Mouse (Mus musculus): Measurements from ENCODE around the gene Ogdhl. TPM values are rescaled to one million over a fixed set of nuclear protein-coding genes. Genes with fewer than 3 reads are reported as not detected.

Gene Ogdhl
- polyA plus RNA-seq, 1 experiment from 2014 or later: 18.6 TPM

- ATAC-seq (ENCODE audit: insufficient read depth, low FRiP score, low TSS enrichment): peak; percentile 68
- Histone ChIP-seq H3K27me3 (ENCODE audit: control insufficient read depth, insufficient read depth, low read length) (no peaks in the 10 kb centered on the region), H3K9ac (ENCODE audit: low read length) (no peak within 1 kb of the TSS), H3K4me3 (ENCODE audit: low read depth, low read length) (no peak within 1 kb of the TSS), H3K9me3 (ENCODE audit: control insufficient read depth, low read length) (no peaks in the 10 kb centered on the region), H3K4me2 (ENCODE audit: low read depth) (no peak within 1 kb of the TSS), H3K27ac (ENCODE audit: low read depth, low read length) (no peak within 1 kb of the TSS), H3K36me3 (ENCODE audit: control insufficient read depth, insufficient read depth, low read length) (no peaks in the 10 kb centered on the region), H3K4me1 (ENCODE audit: control insufficient read depth, insufficient read depth, low read length) (0 out of 2 replicates have a peak, but pooled peaks cover 4% of the 10 kb centered on the region)
- WGBS: 4% methylated on average over 13 of the region's 13 CpGs
- peak; percentile 79 for DNase-seq (ENCODE audit: low spot score)
Measured at GRCm38 (mm10) chr14:32388196-32388595, 66.4 kb downstream of the Ogdhl start, which contains the start of gene 1700024G13Rik. Gene 1700024G13Rik, minus strand, starts transcription at chr14:32388391.

Other genes starting within 250 kb of the Ogdhl start
- gene Oxnad1, start 236.6 kb upstream of the Ogdhl start, polyA plus RNA-seq (2014; fragmentation: Nextera tagmentation; extraction: Ambion mirVana): 20.4 and 23.0 TPM in 2 replicates
- gene Dph3, start 236.3 kb upstream of the Ogdhl start, polyA plus RNA-seq (2014; fragmentation: Nextera tagmentation; extraction: Ambion mirVana): 82.4 and 88.7 TPM in 2 replicates
- gene Msmb, start 180.0 kb upstream of the Ogdhl start, polyA plus RNA-seq (2014; fragmentation: Nextera tagmentation; extraction: Ambion mirVana): not detected in 2 replicates
- 97.2 and 106 TPM in 2 replicates for gene Ncoa4, start 162.2 kb upstream of the Ogdhl start, polyA plus RNA-seq (2014; fragmentation: Nextera tagmentation; extraction: Ambion mirVana)
- 303 and 304 TPM in 2 replicates for gene Timm23, start 120.1 kb upstream of the Ogdhl start, polyA plus RNA-seq (2014; fragmentation: Nextera tagmentation; extraction: Ambion mirVana)
- gene Parg, start 120.1 kb upstream of the Ogdhl start, polyA plus RNA-seq (2014; fragmentation: Nextera tagmentation; extraction: Ambion mirVana): 65.4 and 69.5 TPM in 2 replicates
- gene 1700024G13Rik, start 66.4 kb downstream of the Ogdhl start, polyA plus RNA-seq (2014; fragmentation: Nextera tagmentation; extraction: Ambion mirVana): not detected in 2 replicates
- gene Slc18a3, start 142.8 kb downstream of the Ogdhl start, polyA plus RNA-seq (2014; fragmentation: Nextera tagmentation; extraction: Ambion mirVana): 20.3 and 27.9 TPM in 2 replicates
- gene Chat, start 144.0 kb downstream of the Ogdhl start, polyA plus RNA-seq (2014; fragmentation: Nextera tagmentation; extraction: Ambion mirVana): 2.6 and 4.2 TPM in 2 replicates
- gene Ercc6, start 191.5 kb downstream of the Ogdhl start, polyA plus RNA-seq (2014; fragmentation: Nextera tagmentation; extraction: Ambion mirVana): 24.2 and 25.7 TPM in 2 replicates

All from neural tube, embryonic 11.5 days (tissue).